Mouse (Mus musculus): ENCODE results near the gene Rad51b. TPM values are rescaled to one million over a fixed set of nuclear protein-coding genes. Genes with fewer than 3 reads are reported as not detected.

Rad51b gene
- polyA plus RNA-seq, 1 experiment from 2014 or later, result 9.0 TPM

DNA sequence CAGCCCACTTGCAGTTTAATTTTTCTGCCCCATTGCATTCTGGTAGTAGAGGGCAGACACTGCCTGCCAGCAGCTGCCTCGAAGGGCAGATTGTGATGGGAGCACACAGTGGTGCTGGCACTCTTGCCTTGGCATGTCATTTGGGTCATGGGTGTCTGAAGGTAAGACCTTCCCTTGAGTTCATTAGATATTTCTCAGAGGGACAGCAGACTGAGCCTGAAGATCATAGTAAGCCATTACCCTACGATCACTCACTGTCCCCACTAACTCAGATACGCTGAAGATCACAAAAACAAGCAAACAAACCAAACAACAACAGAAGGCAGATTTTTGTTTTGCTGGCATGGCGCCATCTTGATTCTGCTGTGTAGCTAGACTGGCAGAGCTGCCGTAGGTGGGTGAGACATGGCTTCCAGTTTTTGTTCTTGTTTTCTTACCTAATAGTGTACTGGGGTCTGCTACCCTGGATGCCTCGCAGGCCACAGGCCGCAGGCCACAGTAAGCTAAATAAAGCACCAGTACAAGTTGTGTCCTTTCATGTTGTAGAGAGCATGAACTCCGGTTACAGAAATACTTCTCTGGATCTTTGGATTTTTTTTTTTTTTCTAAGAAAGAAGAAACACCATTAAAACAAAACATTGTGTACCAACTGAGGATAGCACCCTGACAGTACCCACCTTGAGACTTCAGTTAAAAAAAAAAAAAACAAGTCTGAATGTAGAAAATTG lies 316.1 kb downstream of the Rad51b start:
- Histone ChIP-seq H3K9ac (no peak overlapping the region), H3K4me3 (no peak overlapping the region), H3K9me3 (no peaks in the 10 kb centered on the region), H3K27me3 (no peaks in the 10 kb centered on the region), H3K36me3 (no peaks in the 10 kb centered on the region), H3K4me2 (no peak overlapping the region), H3K4me1 (peaks cover 56% of the 10 kb centered on the region), H3K27ac (peak overlapping the region; percentile 84)
- ATAC-seq (ENCODE audit: borderline replicate concordance, extremely low read depth, low FRiP score, low TSS enrichment), result no peak
- WGBS, result 82% methylated on average over 8 of the region's 8 CpGs

DNA sequence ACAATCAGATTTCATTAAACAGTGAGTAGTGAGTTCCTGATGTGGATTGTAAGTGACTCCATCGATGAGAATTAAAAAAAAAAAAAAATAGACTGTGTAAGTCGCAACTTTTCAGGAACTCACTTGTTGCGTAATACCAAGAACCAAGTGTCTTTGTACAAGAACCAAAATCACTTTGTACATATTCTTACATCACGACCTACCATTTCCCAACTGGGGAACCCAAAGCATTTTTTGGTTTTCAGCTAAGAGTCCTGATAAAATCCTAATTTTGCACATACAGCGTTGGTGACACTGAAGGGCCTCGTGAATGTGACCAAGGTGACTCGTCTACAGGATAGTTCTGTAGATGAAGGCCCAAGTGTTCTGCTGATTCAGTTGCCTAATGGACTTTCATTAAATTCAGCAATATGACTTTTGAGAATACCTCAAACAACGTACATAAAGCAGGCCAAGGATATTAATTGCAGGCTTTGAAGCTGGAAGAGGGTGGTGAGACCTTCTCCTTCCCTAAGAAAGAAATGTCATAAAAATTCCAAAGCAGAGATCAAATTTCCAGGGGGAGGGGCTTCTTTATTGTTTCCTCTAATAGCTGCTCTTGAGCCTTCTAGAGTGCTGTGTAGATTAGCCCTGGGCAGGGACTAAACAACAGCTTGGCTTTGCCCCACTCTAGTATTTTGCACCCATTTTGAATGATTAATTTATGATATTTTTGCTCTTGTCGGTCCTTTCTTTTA lies 316.9 kb downstream of the Rad51b start:
- Histone ChIP-seq H3K9me3 (no peaks in the 10 kb centered on the region), H3K27ac (peak overlapping the region; percentile 92), H3K4me1 (peaks cover 56% of the 10 kb centered on the region), H3K27me3 (no peaks in the 10 kb centered on the region), H3K9ac (no peak overlapping the region), H3K4me3 (no peak overlapping the region), H3K4me2 (no peak overlapping the region), H3K36me3 (no peaks in the 10 kb centered on the region)
- 57% methylated on average over 9 of the region's 9 CpGs for WGBS
- no peak for ATAC-seq (ENCODE audit: borderline replicate concordance, extremely low read depth, low FRiP score, low TSS enrichment)

DNA sequence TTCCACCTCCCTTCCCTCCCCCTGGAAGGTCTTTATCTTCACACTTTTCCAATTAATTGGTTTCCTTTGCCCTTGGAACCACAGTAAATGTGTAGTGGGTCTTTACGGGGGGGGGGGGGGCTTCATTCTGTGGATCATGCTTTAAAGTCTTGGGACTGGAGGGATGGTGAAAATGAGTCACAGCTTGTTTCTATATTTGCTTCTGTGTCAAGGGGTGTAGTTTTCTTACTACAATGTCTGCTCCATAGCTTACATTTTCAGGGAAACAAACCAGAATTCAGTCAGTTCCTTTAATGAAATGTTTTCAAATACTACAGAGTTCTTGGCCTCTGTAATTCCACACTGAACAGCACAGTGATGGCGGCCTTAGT lies 317.5 kb downstream of the Rad51b start:
- H3K4me3 ChIP-seq, result no peak overlapping the region
- peak overlapping the region; percentile 92 for H3K27ac ChIP-seq
- no peaks in the 10 kb centered on the region for H3K27me3 ChIP-seq
- ATAC-seq (ENCODE audit: borderline replicate concordance, extremely low read depth, low FRiP score, low TSS enrichment), result no peak
- H3K4me1 ChIP-seq, result peaks cover 53% of the 10 kb centered on the region
- no peak overlapping the region for H3K9ac ChIP-seq
- no peak overlapping the region for H3K4me2 ChIP-seq
- H3K36me3 ChIP-seq, result no peaks in the 10 kb centered on the region
- H3K9me3 ChIP-seq, result no peaks in the 10 kb centered on the region
- 81% methylated on average over 2 of the region's 2 CpGs for WGBS

DNA sequence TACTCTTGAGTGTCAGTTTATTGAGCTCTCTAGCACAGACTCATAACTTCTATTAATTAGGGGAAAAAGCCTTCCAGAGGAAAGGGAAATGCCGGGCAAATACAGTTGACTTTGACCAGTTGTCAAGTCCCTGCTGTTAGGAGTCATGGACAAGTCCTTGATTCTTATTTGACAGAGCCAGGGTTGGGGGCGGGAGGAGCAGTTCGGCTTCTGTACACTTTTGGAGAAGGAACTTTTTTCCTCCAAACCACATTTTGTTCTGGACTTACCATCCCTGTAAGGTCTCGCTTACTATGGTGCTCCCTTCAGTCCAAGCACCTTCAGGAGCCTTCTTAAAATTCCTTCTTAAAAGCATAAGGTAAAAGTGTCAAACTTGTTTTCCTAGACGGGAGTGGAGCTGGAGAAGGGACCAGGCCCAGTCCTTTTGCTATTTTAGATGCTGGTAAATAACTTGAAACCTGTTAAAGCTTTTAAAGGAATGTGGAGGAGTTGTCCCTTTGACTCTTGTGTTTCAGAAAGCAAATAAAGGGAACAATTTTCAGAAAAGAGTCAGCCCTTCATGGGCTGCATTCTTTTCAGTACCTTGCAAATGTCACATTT lies 318.7 kb downstream of the Rad51b start:
- H3K4me3 ChIP-seq, result no peak overlapping the region
- ATAC-seq (ENCODE audit: borderline replicate concordance, extremely low read depth, low FRiP score, low TSS enrichment), result peak; percentile 10; the same call in 1 of the 2 replicates
- H3K9ac ChIP-seq, result no peak overlapping the region
- H3K27ac ChIP-seq, result peak overlapping the region; percentile 88
- H3K36me3 ChIP-seq, result no peaks in the 10 kb centered on the region
- H3K9me3 ChIP-seq, result no peaks in the 10 kb centered on the region
- H3K4me1 ChIP-seq, result peaks cover 52% of the 10 kb centered on the region
- no peaks in the 10 kb centered on the region for H3K27me3 ChIP-seq
- no peak overlapping the region for H3K4me2 ChIP-seq
- 45% methylated on average over 5 of the region's 5 CpGs for WGBS

DNA sequence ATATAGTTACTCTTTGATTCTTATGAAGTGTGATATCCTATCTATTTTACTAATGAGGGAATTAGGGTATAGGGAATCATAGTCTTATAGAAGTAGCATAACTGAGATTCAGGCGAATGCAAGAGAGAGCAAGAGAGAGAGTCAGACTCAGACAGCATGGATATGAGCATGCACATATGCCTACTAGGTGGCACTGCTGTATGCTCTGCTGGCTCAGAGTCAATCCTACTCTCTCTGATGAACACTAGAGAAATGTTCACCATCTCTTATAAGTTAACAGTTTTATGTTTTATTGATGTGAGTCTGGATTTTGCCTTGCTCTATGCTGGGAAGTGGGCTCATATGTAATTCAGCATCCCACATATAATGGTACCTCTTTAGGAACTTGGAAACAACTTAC lies 321.9 kb downstream of the Rad51b start:
- Histone ChIP-seq H3K4me2 (no peak overlapping the region), H3K36me3 (no peaks in the 10 kb centered on the region), H3K9me3 (no peaks in the 10 kb centered on the region), H3K4me1 (peaks cover 26% of the 10 kb centered on the region), H3K9ac (no peak overlapping the region), H3K27ac (no peak overlapping the region), H3K4me3 (no peak overlapping the region), H3K27me3 (no peaks in the 10 kb centered on the region)
- no peak for ATAC-seq (ENCODE audit: borderline replicate concordance, extremely low read depth, low FRiP score, low TSS enrichment)
- 74% methylated on average over 1 of the region's 1 CpGs for WGBS

DNA sequence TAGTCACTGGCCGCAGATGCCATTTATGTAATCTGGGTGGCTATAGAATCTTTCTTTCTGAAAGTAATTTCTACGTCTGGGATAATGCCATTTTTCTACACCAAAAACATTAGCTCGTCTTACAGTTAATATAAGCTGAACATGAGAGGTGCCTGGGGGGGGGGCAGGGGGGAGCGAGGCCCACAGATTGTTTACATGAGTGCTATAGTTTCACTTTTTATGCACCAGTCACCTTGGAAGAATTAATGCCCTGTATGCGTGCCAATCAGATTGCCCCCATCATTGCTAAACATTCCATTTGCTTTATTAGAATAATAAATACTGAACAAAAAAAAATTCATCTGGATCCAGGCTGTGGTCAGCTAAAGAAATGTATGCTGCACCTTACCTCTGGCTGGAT lies 323.6 kb downstream of the Rad51b start:
- no peaks in the 10 kb centered on the region for H3K27me3 ChIP-seq
- H3K4me1 ChIP-seq, result peaks cover 19% of the 10 kb centered on the region
- 48% methylated on average over 5 of the region's 5 CpGs for WGBS
- H3K4me3 ChIP-seq, result no peak overlapping the region
- no peaks in the 10 kb centered on the region for H3K36me3 ChIP-seq
- H3K9ac ChIP-seq, result no peak overlapping the region
- no peak overlapping the region for H3K27ac ChIP-seq
- H3K4me2 ChIP-seq, result no peak overlapping the region
- no peak for ATAC-seq (ENCODE audit: borderline replicate concordance, extremely low read depth, low FRiP score, low TSS enrichment)
- H3K9me3 ChIP-seq, result no peaks in the 10 kb centered on the region

DNA sequence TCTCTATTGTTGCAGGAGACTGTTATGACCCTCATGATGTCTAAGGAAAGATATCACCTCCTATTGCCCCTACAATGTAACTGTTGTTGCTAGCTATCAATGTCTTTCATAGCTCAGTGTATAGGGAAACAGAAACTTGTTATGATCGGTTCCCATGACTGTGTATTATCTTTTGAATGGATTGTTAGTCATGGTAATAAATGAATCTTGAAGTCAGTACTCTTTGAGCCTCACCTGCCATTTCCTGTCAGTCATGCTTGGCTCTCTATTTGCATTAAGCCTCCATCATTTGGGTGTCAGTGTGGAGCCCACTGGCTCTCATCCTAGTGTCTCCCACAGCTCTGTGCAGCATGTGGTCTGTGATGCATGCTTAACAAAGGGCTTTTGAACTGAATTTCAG lies 326.2 kb downstream of the Rad51b start:
- H3K36me3 ChIP-seq, result no peaks in the 10 kb centered on the region
- WGBS, result 83% methylated on average over 1 of the region's 1 CpGs

DNA sequence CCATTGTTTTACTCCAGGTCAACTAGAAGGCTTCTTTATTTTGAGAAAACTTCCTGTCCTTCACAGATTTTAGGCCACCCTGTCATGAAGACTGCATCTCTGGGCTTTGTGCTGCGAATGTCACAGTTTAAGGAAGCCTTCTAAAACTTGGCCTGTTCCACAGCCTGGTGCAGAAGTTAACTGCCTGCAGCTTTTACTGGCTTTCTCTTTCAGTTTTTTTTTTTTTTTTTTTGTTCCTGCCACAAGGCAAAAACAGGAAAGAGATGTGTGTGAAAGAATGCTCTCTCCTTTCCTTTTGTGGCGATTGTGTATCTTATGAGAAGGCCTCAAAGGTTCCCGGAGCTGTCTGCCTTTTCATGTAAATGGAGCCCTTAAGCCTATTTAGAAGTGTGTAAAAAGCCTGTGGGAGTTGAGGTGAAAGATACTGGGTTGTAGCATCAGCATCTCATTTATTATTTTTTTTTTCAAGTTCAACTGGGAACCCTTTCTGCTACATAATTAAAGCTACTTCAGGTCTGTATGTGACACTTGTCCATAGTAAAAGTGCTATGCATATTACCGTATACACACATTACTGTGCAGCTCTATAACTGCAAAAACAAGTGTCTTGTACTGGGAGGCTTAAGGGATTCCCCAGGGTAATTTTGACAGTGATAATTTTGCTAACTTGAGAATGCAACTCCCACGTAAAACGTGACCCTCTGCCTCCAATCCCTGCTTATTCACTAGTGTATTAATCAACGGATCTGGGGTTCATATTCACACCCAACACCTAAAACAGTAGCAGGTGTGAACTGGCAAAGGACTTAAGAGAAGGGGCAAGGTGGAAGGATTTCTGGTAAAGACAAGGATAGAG lies 328.8 kb downstream of the Rad51b start:
- H3K27me3 ChIP-seq, result no peaks in the 10 kb centered on the region
- H3K4me3 ChIP-seq, result no peak overlapping the region
- no peak overlapping the region for H3K9ac ChIP-seq
- peaks cover 35% of the 10 kb centered on the region for H3K4me1 ChIP-seq
- 40% methylated on average over 7 of the region's 7 CpGs for WGBS
- H3K4me2 ChIP-seq, result no peak overlapping the region
- ATAC-seq (ENCODE audit: borderline replicate concordance, extremely low read depth, low FRiP score, low TSS enrichment), result no peak
- H3K9me3 ChIP-seq, result no peaks in the 10 kb centered on the region
- H3K36me3 ChIP-seq, result no peaks in the 10 kb centered on the region
- H3K27ac ChIP-seq, result peak overlapping the region; percentile 52

More for the DNA sequence above, 326.2 kb downstream of the Rad51b start:
- H3K4me1 ChIP-seq, result peaks cover 35% of the 10 kb centered on the region
- H3K4me3 ChIP-seq, result no peak overlapping the region
- no peak overlapping the region for H3K9ac ChIP-seq
- H3K9me3 ChIP-seq, result no peaks in the 10 kb centered on the region
- H3K4me2 ChIP-seq, result no peak overlapping the region
- ATAC-seq (ENCODE audit: borderline replicate concordance, extremely low read depth, low FRiP score, low TSS enrichment), result no peak
- no peak overlapping the region for H3K27ac ChIP-seq
- H3K27me3 ChIP-seq, result no peaks in the 10 kb centered on the region

DNA sequence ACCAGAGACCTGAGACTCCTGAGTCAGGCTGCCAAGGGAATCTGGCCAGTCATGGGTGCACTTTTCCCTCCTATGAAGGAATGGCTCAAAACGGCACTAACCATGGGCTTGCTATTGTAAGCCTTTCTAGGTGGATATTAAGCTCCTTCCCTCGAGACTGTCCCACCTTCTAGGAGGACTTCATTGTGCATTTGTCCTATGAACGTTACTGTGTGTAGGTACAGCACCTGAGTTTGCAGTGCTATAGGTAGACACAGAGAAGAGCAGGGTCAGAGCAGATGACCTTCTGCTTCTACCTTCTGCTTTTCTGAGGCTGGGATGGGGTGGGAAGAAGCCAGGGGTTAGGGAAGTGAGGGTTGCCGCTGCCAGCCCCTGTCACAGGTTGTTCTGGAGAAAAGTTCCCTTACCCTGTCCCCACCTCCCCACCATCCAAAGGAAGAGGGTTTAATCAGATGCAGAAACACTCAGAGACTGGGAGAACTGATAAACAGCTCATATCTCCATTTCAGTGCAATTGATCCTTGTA lies 329.5 kb downstream of the Rad51b start:
- H3K4me3 ChIP-seq, result no peak overlapping the region
- peaks cover 34% of the 10 kb centered on the region for H3K4me1 ChIP-seq
- H3K27me3 ChIP-seq, result no peaks in the 10 kb centered on the region
- 70% methylated on average over 4 of the region's 4 CpGs for WGBS
- H3K9me3 ChIP-seq, result no peaks in the 10 kb centered on the region
- peak overlapping the region; percentile 52 for H3K27ac ChIP-seq
- no peak overlapping the region for H3K9ac ChIP-seq
- no peak for ATAC-seq (ENCODE audit: borderline replicate concordance, extremely low read depth, low FRiP score, low TSS enrichment)
- no peak overlapping the region for H3K4me2 ChIP-seq
- no peaks in the 10 kb centered on the region for H3K36me3 ChIP-seq

DNA sequence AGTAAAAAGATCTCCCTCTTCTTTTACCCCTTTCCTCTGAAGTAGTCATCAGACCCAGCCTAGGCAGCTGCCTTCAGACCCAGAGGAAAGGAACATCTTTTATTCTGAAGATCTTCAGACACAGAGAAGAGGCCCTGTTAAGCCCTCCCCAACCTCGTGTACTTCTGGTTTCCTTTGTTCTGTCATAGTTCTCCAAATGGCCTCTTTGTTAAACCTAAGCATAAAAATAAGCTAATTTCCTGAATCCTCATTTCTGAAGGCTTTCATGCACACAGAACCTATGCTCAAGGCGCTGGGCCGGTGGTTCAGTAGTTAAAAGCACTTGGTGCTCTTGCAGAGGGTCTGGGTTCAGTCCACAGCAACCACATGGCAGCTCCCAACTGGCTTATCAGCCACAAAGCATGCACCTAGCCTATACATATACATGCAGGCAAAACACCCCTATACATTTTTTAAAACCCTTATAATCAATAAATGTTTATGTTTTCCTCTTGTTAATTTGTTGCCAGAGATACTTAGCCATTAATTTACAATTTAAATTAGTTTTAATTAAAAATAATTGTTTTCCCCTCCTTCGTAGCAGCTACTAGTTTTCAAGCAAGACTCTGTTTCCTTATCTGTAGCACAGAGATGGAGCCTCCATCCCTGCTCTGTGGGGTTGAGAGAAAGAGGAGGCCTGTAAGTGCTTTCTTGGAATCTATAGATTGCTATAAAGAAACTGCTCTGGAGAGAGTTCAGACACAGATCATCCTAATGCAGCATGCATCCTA lies 330.5 kb downstream of the Rad51b start:
- 59% methylated on average over 4 of the region's 4 CpGs for WGBS

More for the DNA sequence above, 330.5 kb downstream of the Rad51b start:
- no peaks in the 10 kb centered on the region for H3K27me3 ChIP-seq
- H3K9me3 ChIP-seq, result no peaks in the 10 kb centered on the region
- H3K4me1 ChIP-seq, result peaks cover 34% of the 10 kb centered on the region
- ATAC-seq (ENCODE audit: borderline replicate concordance, extremely low read depth, low FRiP score, low TSS enrichment), result no peak
- H3K36me3 ChIP-seq, result no peaks in the 10 kb centered on the region
- H3K4me2 ChIP-seq, result no peak overlapping the region
- no peak overlapping the region for H3K27ac ChIP-seq
- H3K4me3 ChIP-seq, result no peak overlapping the region
- no peak overlapping the region for H3K9ac ChIP-seq
